Mouse (Mus musculus) gastrocnemius, postnatal 25 days (tissue): ENCODE data around the gene Olfr1472. TPM values are rescaled to one million over a fixed set of nuclear protein-coding genes. Genes with fewer than 3 reads are reported as not detected.
"Not testable (repeated sequence)": the region's sequence is repeated elsewhere in the genome, so short reads cannot be mapped to it uniquely, and the experiment has no call there.

Experiments
- DNase-seq: peaks from one replicate; pipeline ENCODE4 v3.0.0; 2022
- long read RNA-seq, 2 experiments: library from polyadenylated mRNA; stranded (forward); transcript quantifications; one replicate each; pipeline ENCODE4 v2.0.0; 2021
- total RNA-seq, 2 experiments: library from RNA; stranded (reverse); gene quantifications; 1 replicate in 1 of 2; 2 replicates in 1 of 2; pipeline ENCODE4 v1.2.3; 2021

Olfr1472 gene
- not detected for total RNA-seq
- long read RNA-seq, experiment 1: 0 reads
- long read RNA-seq, experiment 2: 0 reads

DNA sequence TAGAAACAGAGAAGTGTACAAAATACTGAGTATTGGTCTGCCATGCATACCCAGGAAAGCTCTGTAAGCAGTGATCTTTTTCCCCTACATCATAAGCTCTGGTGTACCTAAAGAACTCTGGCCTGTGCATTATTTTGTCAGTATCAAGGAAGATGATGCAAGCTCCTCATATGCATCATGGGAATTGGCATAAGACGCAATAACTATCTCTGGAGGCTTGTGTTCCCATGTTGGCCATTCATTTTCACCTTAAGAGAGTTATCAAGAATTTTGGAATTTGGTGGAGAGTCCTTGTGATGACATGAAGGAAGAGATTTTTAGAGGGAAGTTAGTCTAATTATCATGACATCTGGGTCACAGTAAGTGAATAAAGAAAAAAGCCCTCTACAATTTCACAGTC, at the start of gene Olfr1472:
Olfr1472 (minus strand) TSS at position 101 of the 400 bp plus-strand sequence.
- DNase-seq: no peak

GRCm38 (mm10) chr19:13500246-13500645, 44.4 kb upstream of the Olfr1472 start, which contains the start of gene Olfr1477:
Gene Olfr1477 (plus strand): TSS chr19:13500546.
- no peak for DNase-seq

GRCm38 (mm10) chr19:13480096-13480495, 24.2 kb upstream of the Olfr1472 start, which contains the start of gene Olfr1475:
Gene Olfr1475 (minus strand): TSS chr19:13480196.
- no peak for DNase-seq

- DNase-seq: not testable (repeated sequence)
Measured at GRCm38 (mm10) chr19:13469265-13469664, 13.4 kb upstream of the Olfr1472 start, which contains the start of gene Olfr1474. Gene Olfr1474 (plus strand): TSS chr19:13469565.

GRCm38 (mm10) chr19:13443109-13443508, 12.8 kb downstream of the Olfr1472 start, which contains the start of gene Olfr1471:
Gene Olfr1471 (plus strand): TSS chr19:13443409.
- not testable (repeated sequence) for DNase-seq

- no peak for DNase-seq
Measured at GRCm38 (mm10) chr19:13407549-13407948, 48.3 kb downstream of the Olfr1472 start, which contains the start of gene Olfr1469. Gene Olfr1469 (plus strand): TSS chr19:13407849.

Other genes starting within 250 kb of the Olfr1472 start
- gene Olfr1463, start 224.8 kb downstream of the Olfr1472 start, total RNA-seq: not detected
- not detected for gene Olfr1465, start 140.5 kb downstream of the Olfr1472 start, total RNA-seq
- not detected for gene Olfr1466, start 117.2 kb downstream of the Olfr1472 start, total RNA-seq
- not detected for gene Olfr1467, start 93.8 kb downstream of the Olfr1472 start, total RNA-seq
- not detected for gene Olfr1469, start 48.2 kb downstream of the Olfr1472 start, total RNA-seq
- gene Olfr1471, start 12.7 kb downstream of the Olfr1472 start, total RNA-seq: not detected
- not detected for gene Olfr1474, start 13.5 kb upstream of the Olfr1472 start, total RNA-seq
- not detected for gene Olfr1475, start 24.1 kb upstream of the Olfr1472 start, total RNA-seq
- gene Olfr1477, start 44.5 kb upstream of the Olfr1472 start, total RNA-seq: not detected
- not detected for gene Olfr1480, start 71.8 kb upstream of the Olfr1472 start, total RNA-seq
- gene Olfr1484, start 127.4 kb upstream of the Olfr1472 start, total RNA-seq: not detected
- not detected for gene Olfr1487, start 161.3 kb upstream of the Olfr1472 start, total RNA-seq
- gene Olfr1489, start 175.5 kb upstream of the Olfr1472 start, total RNA-seq: not detected
- not detected for gene Olfr1490, start 195.0 kb upstream of the Olfr1472 start, total RNA-seq
- not detected for gene Olfr1491, start 241.2 kb upstream of the Olfr1472 start, total RNA-seq